Mouse (Mus musculus) adrenal gland, postnatal 36 days (tissue): ENCODE measurements around the gene Rmnd5a. TPM values are rescaled to one million over a fixed set of nuclear protein-coding genes. Genes with fewer than 3 reads are reported as not detected.
"Not testable (repeated sequence)": the region's sequence is repeated elsewhere in the genome, so short reads cannot be mapped to it uniquely, and the experiment has no call there.

ENCODE experiments used
- DNase-seq, 2 experiments: peaks; one replicate each; pipeline ENCODE4 v3.0.0; 2021; ENCODE audit warnings: mixed read lengths in 1 of 2
- long read RNA-seq, 2 experiments: library from polyadenylated mRNA; stranded (forward); transcript quantifications; one replicate each; pipeline ENCODE4 v2.0.0; 2021; ENCODE audit warnings: borderline sequencing depth in 2 of 2
- total RNA-seq, 2 experiments: library from RNA; stranded (reverse); gene quantifications; 2 replicates each; pipeline ENCODE4 v1.2.3; 2021

The Rmnd5a gene
- 10 to 100 TPM; 75.6 to 93.1 TPM for total RNA-seq
- long read RNA-seq, experiment 1, full-length matches to known transcripts, result 14 of 31 reads
- long read RNA-seq, experiment 1, partial matches to known transcripts, result 2 of 31 reads
- long read RNA-seq, experiment 1, other reads (novel, unspliced or antisense), result 15 of 31 reads
- long read RNA-seq, experiment 2, full-length matches to known transcripts, result 3 of 6 reads
- long read RNA-seq, experiment 2, partial matches to known transcripts, result 0 of 6 reads
- long read RNA-seq, experiment 2, other reads (novel, unspliced or antisense), result 3 of 6 reads

- peak; percentile 99 for DNase-seq
Observed at GRCm38 (mm10) chr6:71440492-71441250, at the start of gene Rmnd5a. TSS of gene Rmnd5a (minus strand) at chr6:71440637.

GRCm38 (mm10) chr6:71487966-71488365 lies 47.5 kb upstream of the Rmnd5a start:
- DNase-seq, result no peak

GRCm38 (mm10) chr6:71486867-71487266 lies 46.4 kb upstream of the Rmnd5a start:
- DNase-seq, result no peak

GRCm38 (mm10) chr6:71486226-71486625 lies 45.8 kb upstream of the Rmnd5a start:
- DNase-seq, result peak in 1 of 2 experiments; percentile 14

GRCm38 (mm10) chr6:71485246-71485645 lies 44.8 kb upstream of the Rmnd5a start:
- peak; percentile 41 to 47 for DNase-seq

GRCm38 (mm10) chr6:71481136-71481535 lies 40.7 kb upstream of the Rmnd5a start:
- no peak for DNase-seq

- DNase-seq, result no peak
Observed at GRCm38 (mm10) chr6:71480136-71480535, 39.7 kb upstream of the Rmnd5a start.

- not testable (repeated sequence) for DNase-seq
Observed at GRCm38 (mm10) chr6:71479588-71479987, 39.2 kb upstream of the Rmnd5a start.

GRCm38 (mm10) chr6:71478816-71479568 lies 38.6 kb upstream of the Rmnd5a start:
- DNase-seq, result not testable (repeated sequence)

- no peak for DNase-seq
Observed at GRCm38 (mm10) chr6:71476783-71477182, 36.3 kb upstream of the Rmnd5a start.

- DNase-seq, result no peak
Observed at GRCm38 (mm10) chr6:71475604-71476003, 35.2 kb upstream of the Rmnd5a start.

GRCm38 (mm10) chr6:71472786-71473185 lies 32.3 kb upstream of the Rmnd5a start:
- no peak for DNase-seq

GRCm38 (mm10) chr6:71471830-71472520 lies 31.5 kb upstream of the Rmnd5a start:
- DNase-seq, result no peak

- DNase-seq, result peak; percentile 64 to 69
Observed at GRCm38 (mm10) chr6:71469291-71469690, 28.9 kb upstream of the Rmnd5a start.

- no peak for DNase-seq
Observed at GRCm38 (mm10) chr6:71467766-71468165, 27.3 kb upstream of the Rmnd5a start.

GRCm38 (mm10) chr6:71465146-71465545 lies 24.7 kb upstream of the Rmnd5a start:
- DNase-seq, result no peak

- DNase-seq, result no peak
Observed at GRCm38 (mm10) chr6:71457956-71458608, 17.6 kb upstream of the Rmnd5a start.

GRCm38 (mm10) chr6:71453983-71454739 lies 13.7 kb upstream of the Rmnd5a start:
- DNase-seq, result not testable (repeated sequence)

GRCm38 (mm10) chr6:71452792-71453191 lies 12.4 kb upstream of the Rmnd5a start:
- DNase-seq, result no peak

- DNase-seq, result no peak
Observed at GRCm38 (mm10) chr6:71445560-71445959, 5.1 kb upstream of the Rmnd5a start.

GRCm38 (mm10) chr6:71444756-71445155 lies 4.3 kb upstream of the Rmnd5a start:
- DNase-seq, result no peak
